Mouse (Mus musculus) gastrocnemius, postnatal 4 days (tissue): ENCODE results near the gene Sarnp. TPM values are rescaled to one million over a fixed set of nuclear protein-coding genes. Genes with fewer than 3 reads are reported as not detected.
A peak's percentile ranks its signal among the peaks of the same experiment; 100 is the strongest.

ENCODE experiments used
- DNase-seq, 2 experiments: peaks; one replicate each; pipeline ENCODE4 v3.0.0; 2021 to 2022; ENCODE audit warnings: low spot score in 2 of 2, mixed read lengths in 2 of 2
- total RNA-seq, 2 experiments: library from RNA; stranded (reverse); gene quantifications; 2 replicates each; pipeline ENCODE4 v1.2.3; 2021

The Sarnp gene
- total RNA-seq, 2 experiments from 2014 or later, result 48.5 to 54.6 TPM

DNA sequence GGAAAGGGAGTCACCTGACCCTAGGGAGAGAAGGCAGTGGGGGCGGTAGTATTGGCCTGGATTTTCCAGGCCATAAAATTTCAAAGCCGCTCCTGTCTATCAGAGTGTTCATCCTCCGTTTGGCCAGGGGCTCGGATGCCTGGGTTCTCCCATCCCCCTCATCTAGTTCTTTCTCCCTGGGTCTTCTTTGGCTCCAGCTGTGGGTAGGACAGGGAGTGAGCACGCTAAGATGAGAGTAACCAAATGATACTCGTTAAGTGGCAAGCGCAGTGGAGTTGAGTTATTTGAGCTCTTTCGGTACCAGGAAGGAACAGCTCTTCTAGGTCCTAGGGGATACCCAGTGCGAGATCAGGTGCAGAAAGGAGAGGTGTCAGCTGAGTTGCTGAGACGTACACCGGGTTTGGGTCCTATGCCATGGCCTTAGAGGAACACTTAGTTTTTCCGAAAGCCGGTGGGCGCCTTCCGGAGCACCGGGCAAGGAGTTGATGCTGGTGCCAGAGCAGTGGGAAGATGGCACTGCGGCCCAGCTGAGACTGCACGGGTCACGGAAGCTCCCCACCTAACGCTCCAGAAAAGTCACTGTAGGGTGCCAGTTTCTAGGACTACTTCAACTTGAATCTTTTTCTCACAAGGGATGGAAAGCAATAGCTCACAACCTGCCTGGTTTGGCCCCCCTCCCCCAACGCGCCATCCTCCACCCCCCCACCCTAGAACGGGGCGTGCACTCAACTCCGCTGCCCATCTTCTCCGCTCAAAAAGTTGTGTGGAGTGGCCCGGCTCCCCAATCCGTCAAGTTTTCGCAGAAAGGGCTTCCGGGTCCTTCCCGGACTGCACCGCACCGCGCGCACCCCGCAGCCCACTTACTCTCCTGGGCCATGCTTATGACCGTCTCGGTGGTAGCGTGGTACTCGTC lies 73.5 kb downstream of the Sarnp start:
- no peak for DNase-seq

DNA sequence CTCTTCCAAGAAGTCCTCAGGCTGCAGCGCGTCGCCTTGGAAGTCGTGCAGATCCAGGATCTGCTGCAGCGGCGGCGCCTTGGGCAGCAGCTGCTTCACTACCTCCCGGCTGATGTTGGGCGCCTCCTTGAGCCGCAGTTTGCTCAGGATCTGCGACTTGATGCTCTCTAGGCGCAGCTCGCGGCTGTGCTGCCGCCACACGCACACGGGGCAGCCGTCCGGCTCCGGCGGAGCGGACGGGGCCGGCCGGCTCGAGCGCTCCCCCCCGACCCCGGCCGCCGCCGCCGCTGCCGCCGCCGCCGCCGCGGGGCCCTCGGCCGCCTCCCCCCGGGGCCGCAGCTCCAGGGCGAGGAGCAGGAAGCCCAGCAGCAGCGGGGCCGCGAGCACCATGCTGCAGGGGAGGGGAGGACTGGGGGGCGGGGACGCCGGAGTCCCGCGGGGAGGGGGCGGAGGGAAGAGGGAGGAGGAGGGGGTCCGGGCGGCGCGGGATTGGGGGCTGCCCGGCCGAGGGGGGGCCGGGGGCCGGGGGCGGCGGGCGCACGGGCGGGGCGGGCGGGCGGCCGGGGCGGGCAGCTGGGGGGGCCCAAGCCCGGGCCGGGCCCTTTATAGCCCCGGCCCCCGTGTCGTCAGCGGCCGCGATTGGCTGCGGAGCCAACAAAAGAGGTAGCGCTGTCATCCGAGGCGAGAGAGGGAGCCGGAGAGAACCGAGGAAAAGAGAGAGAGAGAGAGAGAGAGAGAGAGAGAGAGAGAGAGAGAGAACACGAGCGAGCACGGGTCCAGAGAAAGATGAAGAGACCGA lies 74.4 kb downstream of the Sarnp start, which contains the start of gene Gdf11:
Gene Gdf11 (minus strand): TSS at position 423 of the 799 bp plus-strand sequence.
- DNase-seq, result peak in 1 of 2 experiments; percentile 67

DNA sequence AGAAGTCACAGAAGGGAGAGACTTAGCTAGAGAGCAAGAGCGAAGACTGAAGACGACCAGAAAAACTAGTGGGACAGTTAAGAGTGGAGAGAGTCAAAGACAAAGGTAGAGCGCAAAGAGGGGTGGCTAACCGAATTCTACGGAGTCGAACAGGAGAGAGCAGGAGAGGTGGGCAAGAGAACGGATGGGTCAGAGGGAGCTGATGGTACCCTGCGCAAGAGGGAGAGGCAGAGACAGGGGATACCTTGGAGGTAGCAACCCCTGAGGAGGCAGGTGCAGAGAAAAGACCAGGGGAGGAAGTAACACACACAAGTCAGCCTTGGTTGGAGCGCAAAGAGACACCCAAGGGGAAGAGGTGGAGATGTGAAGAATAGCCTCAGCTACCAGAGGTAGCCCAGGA lies 75.1 kb downstream of the Sarnp start:
- no peak for DNase-seq

DNA sequence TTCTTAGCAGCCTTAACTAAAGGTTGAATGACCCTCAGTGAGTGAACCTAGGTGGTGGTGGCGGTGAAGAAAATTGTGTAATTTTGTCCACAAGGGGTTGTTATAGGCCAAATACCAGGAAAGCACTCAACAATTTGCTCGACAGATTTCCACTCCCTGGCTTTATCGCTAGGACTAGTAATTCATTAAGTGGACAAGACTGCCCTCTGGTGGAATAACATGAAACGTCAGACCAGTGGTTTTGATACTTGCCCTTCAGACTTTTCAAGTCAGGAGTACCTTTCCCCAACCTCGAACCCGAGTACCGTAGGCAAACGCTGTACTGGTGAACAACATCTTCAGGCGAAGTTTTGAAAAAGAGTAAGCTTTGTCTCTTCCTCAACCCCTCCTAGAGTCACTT lies 78.3 kb downstream of the Sarnp start:
- DNase-seq, result peak in 1 of 2 experiments; percentile 69

DNA sequence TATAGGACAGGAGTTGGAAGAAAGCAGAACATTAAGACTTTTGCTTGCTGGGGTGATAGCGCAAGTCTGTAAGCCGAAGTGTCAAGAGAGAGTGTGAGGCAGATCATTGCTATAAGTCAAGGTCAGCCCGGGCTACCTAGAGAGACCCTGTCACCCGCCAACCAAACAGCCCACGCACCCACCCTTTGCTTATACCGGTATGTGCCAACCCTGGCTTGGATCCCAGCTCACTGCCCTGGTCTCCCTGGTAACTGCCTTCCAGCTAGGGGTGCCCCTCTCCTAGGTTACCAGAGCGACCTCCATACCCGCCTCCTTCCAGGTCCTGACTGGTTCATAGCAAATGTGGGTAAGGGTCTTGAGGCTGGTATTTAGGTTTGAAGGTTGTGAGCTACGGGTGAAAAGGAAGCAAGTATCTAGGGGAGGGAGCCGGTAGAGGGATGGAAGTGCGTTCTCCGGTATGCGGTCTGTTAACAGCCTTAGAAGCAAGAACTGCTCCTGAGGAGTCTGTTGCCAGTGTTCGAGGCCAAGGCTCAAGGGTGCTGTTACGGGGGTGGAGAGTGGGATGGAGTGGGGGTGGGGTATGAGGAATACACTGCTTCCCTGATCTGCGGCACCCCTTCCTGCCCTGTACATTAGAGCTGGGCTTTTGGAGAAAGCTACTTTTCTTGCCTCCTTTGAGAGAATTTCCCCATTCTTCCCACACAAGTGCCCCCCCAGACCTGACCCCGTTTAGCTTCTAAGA lies 79.0 kb downstream of the Sarnp start:
- DNase-seq, result peak in 1 of 2 experiments; percentile 22

DNA sequence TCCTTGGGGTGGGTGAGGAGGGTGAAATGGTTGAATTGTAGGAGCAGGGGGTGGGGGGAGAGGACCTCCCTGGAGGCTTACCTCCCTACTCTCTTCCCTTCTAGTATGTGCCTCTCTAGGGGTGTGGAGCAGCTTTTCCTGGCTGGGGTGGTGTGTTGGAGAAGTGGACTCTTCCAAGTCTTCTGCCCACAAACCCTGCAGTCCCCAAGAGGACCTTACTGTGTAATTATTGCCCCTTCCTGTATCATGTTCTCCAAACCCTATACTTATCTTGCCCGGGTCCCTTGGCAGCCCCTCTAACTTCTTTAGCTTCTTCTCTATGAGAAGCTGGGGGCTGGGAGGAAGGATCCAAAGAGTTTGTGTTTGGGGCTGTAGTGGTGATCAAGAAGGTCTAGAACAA lies 79.7 kb downstream of the Sarnp start:
- DNase-seq, result no peak

DNA sequence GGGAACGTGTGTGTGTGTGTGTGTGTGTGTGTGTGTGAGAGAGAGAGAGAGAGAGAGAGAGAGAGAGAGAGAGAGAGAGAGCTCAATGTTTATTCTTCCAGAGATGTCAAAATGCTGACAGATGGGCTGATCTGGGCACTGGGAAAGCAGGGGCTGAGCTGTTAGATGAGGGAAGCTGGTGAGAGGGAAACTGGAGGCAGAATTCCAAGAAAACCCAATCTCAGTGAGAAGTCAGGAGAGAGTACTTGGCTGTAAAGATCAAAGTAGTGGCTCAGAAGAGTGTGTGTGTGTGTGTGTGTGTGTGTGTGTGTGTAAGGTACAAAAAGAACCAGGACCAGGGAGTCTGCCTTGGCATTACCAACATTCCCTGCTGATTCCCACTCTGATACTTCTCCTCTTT lies 80.4 kb downstream of the Sarnp start:
- no peak for DNase-seq

DNA sequence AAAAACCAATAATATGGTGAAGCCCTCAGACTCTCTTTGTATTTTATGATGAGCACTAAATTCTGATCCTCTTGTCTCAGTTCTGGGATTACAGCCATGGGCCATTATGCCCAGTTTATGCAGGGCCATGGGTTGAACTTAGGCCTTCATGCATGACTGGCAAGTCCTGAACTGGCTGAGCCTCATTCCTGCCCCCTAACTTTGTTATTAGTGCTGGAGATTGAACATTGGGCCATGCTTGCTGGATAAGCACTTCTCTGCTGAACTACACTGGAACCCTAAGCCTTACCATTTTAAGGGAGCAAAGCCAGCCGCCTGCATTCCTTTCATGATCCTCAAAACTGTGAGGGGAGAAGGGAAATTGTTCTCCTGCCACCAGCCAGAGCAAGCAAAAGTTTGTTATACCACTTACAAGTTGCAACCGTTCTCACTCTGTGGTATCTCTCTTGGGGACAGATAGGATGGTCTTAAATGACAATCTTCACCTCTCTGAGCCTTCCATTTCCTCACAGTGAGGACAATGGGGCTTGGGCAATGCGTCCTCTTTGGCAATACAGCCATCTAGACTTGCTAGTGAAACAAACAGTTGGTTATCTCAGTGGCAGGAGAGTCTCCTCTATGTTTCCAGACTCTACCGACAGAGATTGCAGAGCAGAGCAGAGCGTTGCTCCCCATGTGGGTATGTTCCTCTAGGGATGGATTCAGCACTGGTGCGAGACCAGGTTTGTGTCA lies 82.8 kb downstream of the Sarnp start:
- no peak for DNase-seq

DNA sequence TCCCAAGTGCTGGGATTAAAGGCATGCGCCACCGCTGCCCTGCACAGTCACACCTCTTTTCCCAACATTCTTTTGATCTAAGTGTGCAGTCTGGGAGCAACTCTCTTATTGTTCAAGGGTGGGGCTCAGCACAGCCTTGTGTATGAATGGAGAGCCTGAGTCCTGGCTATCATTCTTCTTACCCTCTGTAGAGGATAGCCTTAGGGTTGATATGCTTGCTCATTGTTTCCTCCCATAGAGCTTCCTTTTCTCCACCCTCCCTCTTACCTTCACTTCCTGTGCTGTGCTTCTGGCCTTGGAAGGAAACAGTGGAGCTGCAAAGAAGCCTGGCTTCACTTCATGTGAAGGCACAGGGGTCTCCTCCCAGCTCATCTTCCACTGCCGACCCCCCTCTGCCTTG lies 83.6 kb downstream of the Sarnp start, which contains the start of gene Cd63:
Gene Cd63 (plus strand): TSS at position 292 of the 400 bp plus-strand sequence.
- no peak for DNase-seq

DNA sequence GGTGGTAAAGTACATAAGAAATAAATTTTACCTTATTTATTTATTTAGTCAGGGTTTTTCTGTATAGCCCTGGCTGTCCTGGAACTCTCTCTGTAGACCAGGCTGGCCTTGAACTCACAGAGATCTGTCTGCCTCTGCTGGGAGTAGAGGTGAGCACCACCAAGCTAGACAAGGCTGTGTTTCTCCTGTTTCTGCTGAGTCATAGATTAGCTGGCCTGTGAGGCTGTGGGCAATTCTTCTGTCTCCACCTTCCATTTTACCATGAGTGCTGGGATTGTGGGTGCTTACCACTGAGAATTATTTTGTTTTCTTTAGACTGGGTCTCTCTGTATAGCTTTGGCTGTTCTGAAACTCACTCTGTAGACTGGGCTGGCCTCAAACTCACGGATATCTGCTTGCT lies 84.3 kb downstream of the Sarnp start:
- DNase-seq, result no peak

DNA sequence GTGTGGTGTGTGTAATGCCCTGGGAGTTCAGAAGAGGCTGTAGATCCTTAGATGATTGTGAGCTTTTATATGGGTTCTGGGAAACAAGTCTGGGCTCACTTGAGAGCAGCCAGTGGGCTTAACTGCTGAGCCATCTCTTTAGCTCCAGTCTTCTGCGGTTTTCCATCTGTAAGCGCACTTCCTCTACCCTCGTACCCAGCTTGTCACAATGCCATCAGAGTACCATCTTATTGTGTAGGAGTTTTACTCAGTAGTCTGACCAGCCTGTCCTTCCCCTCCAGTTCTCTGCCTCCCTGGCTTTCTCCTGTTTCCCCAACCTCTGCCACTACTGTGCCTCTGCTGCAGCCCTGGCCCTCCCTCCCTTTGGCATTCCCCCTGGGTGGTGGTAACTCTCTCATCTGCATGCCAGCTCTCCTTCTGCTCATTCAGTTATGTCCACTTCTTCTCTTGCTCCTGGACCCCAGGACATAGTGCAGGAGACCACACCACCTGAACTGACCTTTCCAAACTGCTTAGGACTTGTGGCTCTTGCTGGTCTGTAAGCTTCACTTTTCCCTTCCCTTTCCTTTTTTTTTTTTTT lies 85.4 kb downstream of the Sarnp start:
- no peak for DNase-seq

DNA sequence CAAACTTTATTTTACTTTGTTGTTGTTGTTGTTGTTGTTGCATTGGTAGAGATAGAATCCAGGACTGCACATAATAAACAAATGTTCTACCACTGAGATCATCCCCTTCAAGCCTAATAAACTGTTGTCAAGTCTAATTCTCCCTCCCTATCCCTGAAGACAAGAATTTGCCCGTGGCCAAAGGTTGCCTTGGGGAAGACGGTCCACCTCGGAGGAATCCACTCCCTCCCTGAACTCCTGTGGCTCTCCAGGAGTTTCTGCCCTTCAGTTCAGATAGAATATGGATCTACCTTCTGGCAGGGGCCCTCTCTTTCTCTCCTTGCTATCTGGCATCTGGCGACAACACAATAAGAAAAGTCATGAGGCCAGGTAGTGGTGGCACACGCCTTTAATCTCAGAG lies 87.7 kb downstream of the Sarnp start:
- DNase-seq, result no peak

DNA sequence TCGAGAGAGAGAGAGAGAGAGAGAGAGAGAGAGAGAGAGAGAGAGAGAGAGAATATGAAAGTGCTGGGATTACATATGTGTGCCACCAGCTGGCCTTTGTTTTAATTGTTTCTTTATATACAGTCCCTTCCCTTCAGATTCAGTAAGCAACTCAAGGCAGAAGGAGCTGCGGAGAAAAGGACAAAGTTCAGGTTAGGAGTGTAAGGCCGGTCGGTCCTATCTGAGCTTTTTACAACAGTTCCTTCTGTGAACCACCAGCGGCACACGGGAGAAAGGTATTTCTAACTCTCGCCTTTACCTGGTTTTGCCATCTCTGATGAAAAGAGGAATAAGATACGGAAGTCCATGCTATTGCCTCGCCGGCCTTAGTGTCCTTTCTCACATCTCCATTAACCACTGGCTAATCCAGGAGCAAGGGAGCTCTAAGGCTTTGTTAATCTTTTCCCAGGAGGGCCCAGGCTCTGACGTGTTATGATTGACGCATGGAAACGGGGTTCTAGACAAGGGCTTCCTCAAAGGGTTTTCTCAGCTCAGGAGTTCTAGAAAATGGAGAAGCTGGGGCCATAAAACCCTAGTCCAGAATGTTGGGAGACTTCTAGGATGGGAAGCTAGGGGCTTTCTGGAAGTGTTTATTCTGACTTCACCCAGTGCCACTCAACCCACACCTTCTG lies 91.8 kb downstream of the Sarnp start:
- DNase-seq, result no peak

DNA sequence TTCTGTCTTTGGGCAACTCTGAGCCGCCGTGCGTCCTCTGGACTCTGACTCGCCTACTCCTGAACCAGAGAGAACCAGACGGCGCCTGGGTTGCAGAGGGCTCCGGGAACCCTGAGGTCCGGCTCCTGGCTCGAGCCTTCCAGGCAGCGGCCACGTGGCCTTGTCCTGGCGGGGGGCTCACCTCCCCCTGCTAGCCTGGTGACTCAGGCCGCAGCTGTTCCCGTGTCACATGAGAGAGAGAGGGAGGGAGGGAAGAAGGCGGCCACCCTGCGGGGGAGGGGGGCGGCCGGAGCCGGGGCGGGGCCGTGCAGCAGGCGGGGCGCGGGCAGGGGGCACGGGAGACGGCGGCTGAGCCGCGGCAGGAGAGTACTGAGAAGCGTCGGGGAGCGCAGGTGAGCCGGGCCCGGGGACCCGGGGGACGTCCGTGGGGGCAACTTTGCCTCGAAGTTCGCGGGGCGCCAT lies 92.5 kb downstream of the Sarnp start:
- peak; percentile 89 to 91 for DNase-seq

DNA sequence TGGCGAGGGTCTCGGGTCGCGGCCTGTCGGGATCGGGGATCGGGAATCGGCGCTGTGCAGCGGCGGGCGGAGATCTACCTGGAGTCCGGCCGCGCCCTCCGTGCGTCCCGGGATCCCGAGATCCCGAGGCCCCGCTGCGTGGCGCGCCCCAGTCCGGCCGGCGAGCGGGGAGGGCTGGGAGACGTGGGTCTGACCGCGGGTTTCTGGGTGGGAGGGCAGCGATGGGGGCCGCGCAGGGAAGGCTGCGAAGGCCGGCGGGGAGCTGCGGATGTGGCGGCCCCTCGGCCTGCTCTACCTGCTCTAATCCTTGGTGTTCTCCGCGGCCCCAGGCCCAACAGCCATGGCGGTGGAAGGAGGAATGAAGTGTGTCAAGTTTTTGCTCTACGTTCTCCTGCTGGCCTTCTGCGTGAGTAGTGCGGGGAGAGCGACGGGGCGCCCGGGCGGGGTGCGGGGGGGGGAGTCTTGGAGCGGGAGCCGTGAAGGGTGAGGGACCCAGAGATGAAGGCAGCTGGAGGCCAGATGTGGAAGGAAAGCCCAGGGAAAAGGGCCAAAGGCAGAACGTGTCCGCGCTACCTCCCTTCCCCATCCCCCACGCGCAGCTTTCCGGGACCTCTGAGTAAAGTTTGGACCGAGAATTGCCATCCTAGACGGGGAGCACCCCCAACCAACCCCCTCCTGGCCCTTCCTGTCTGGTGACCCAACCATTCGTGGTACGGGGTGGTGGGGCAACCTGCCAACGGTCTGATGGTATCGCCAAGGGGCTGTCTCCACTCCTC lies 93.1 kb downstream of the Sarnp start:
- DNase-seq, result peak; percentile 53 to 65

DNA sequence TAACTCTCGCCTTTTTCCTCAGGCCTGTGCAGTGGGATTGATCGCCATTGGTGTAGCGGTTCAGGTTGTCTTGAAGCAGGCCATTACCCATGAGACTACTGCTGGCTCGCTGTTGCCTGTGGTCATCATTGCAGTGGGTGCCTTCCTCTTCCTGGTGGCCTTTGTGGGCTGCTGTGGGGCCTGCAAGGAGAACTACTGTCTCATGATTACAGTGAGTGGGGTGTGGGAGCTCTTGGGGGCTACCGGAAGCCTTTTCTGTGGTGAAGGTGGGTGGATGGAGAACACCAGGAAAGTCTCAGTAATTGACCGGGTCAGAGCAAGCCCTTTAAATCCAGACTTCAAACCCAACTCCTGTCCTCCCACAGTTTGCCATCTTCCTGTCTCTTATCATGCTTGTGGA lies 94.3 kb downstream of the Sarnp start:
- no peak for DNase-seq

DNA sequence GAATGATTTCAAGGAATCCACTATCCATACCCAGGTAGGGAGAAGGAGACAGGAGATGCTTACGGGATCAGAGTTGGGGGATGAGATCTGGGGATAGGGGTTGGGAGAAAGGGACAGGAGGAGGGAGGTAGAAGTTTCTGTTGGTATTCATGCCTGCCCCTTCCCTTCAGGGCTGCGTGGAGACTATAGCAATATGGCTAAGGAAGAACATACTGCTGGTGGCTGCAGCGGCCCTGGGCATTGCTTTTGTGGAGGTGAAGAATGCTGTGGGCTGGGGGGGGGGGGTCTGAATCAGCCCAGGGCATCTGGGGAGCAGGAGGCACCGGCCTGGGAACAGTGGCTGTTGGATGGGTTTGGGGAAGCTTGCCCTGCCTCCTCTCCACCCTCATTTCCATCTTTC lies 95.1 kb downstream of the Sarnp start:
- no peak for DNase-seq

DNA sequence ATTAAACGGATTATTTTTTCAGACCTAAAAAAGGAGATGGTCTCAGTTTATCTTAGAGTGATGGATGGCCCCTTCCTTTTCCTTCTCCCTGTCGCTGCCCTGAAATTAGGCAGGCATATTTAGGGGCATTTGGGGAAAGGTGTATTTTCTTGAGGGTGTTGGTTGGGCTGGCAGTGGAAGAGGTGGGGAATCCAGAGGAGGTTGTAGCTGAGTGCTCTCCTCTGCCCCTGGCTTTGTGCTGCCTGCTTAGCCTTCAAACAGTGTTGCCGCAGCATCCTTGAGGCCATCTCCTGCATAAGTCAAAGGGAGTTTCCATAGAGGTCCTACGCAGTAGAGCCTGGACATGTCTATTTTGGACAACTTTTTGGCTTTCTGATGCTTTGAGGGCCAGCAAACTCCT lies 95.7 kb downstream of the Sarnp start:
- no peak for DNase-seq

DNA sequence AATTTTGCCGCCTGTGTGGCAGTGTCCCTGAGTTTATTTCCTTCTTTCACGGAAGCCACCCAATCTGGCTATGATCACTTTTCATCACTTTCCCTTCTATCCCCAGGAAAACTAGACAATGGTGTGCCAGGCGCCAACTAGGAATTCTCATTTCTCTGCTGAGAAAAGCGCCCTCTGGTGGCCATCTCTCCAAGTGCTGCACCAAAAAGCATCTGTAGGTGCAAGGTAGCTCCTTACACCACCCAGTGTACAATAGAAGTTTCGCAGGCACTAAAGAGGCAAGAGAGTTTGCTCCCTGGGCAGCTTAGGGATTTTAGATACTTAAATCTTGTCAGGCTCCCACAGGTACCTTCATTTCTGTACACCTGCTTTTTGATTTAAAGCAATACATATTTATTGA lies 96.1 kb downstream of the Sarnp start:
- peak; percentile 78 to 90 for DNase-seq
